Mouse (Mus musculus) neural tube, embryonic 14.5 days (tissue): ENCODE data around the gene Acad10. TPM values are rescaled to one million over a fixed set of nuclear protein-coding genes. Genes with fewer than 3 reads are reported as not detected.

Experiments
- ATAC-seq: fragments of 200-750 bp; cut with Nextera tagmentation; 2 replicates; pipeline ENCODE4 v1.8.0; 2017; ENCODE audit warnings: low read depth, mild to moderate bottlenecking, moderate TSS enrichment, moderate library complexity
- H3K27ac ChIP-seq: fragments of 300-500 bp; sonication (generic); 2 replicates; pipeline ENCODE4 v1.5.1; 2014; ENCODE audit warnings: low read depth, mild to moderate bottlenecking, control low read depth, low read length, moderate library complexity, mixed read lengths
- H3K27me3 ChIP-seq: fragments of 300-500 bp; sonication (generic); 2 replicates; pipeline ENCODE4 v1.6.1; 2014; ENCODE audit warnings: low read length; ENCODE audit not compliant: control insufficient read depth, insufficient read depth
- H3K36me3 ChIP-seq: fragments of 300-500 bp; sonication (generic); 2 replicates; pipeline ENCODE4 v1.6.1; 2014; ENCODE audit warnings: low read length, mixed read lengths; ENCODE audit not compliant: control insufficient read depth, insufficient read depth
- H3K4me1 ChIP-seq: fragments of 300-500 bp; sonication (generic); 2 replicates; pipeline ENCODE4 v1.6.1; 2014; ENCODE audit warnings: low read length; ENCODE audit not compliant: control insufficient read depth, insufficient read depth
- H3K4me2 ChIP-seq: fragments of 300-500 bp; sonication (generic); 2 replicates; pipeline ENCODE4 v1.6.1; 2014; ENCODE audit warnings: mild to moderate bottlenecking, low read depth, low read length, control low read depth
- H3K4me3 ChIP-seq: fragments of 300-500 bp; sonication (generic); 2 replicates; pipeline ENCODE4 v1.5.1; 2014; ENCODE audit warnings: low read depth, low read length, control low read depth, mixed read lengths
- H3K9ac ChIP-seq: fragments of 300-500 bp; sonication (generic); replicated peaks from 2 replicates; pipeline ENCODE4 v1.6.1; 2014; ENCODE audit warnings: low read depth, mild to moderate bottlenecking, control low read depth, low read length, mixed read lengths
- H3K9me3 ChIP-seq: fragments of 300-500 bp; sonication (generic); 2 replicates; pipeline ENCODE4 v1.6.1; 2016; ENCODE audit warnings: low read length; ENCODE audit not compliant: control insufficient read depth
- WGBS: fragments of 180-500 bp; shearing (Covaris S2); extraction: QIAGEN DNeasy Blood & Tissue Kit; methylation state at CpG from one replicate; pipeline ENCODE4 v1.1.7; 2014; 5-methylcytosine and 5-hydroxymethylcytosine counted together
- polyA plus RNA-seq: library from polyadenylated mRNA; unstranded; fragments of >200 nt; fragmentation: Nextera tagmentation; extraction: Ambion mirVana; gene quantifications from 2 replicates; pipeline ENCODE4 v1.2.1, GENCODE M21; 2014

Acad10 gene
- polyA plus RNA-seq, 1 experiment from 2014 or later = 1.3 TPM

- no peak overlapping the region for H3K4me2 ChIP-seq
- H3K36me3 ChIP-seq = no peaks in the 10 kb centered on the region
- no peak for ATAC-seq
- no peaks in the 10 kb centered on the region for H3K27me3 ChIP-seq
- H3K4me3 ChIP-seq = no peak overlapping the region
- no peak overlapping the region for H3K27ac ChIP-seq
- WGBS = 76% methylated on average over 6 of the region's 6 CpGs
- H3K9me3 ChIP-seq = no peaks in the 10 kb centered on the region
- no peak overlapping the region for H3K9ac ChIP-seq
- no peaks in the 10 kb centered on the region; the same call in 1 of the 2 replicates for H3K4me1 ChIP-seq
Measured at GRCm38 (mm10) chr5:121586400-121587039, 73.8 kb downstream of the Acad10 start.

DNA sequence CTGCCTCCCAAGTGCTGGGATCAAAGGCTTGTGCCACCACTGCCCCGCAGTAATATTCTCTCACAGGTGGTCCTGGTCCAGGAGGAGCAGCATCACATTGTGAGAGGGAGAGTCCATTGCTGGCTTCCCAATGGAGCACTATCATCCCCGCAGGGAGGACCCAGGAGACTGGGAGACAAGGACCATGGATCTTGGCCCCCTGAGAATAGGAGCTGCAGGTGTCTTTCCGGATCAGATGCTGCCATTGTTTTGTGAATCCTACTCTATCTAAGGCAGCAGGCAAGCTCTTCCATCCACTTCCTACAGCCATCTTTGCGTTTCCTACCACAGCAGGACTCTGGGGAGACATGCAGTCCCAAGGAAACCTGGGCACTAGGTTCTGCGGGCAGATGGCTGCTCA, 74.6 kb downstream of the Acad10 start:
- no peak overlapping the region for H3K4me3 ChIP-seq
- no peak for ATAC-seq
- WGBS = 81% methylated on average over 5 of the region's 5 CpGs
- no peak overlapping the region for H3K4me2 ChIP-seq
- no peak overlapping the region for H3K27ac ChIP-seq
- no peaks in the 10 kb centered on the region for H3K27me3 ChIP-seq
- no peaks in the 10 kb centered on the region for H3K36me3 ChIP-seq
- no peak overlapping the region for H3K9ac ChIP-seq
- no peaks in the 10 kb centered on the region; the same call in 1 of the 2 replicates for H3K4me1 ChIP-seq
- H3K9me3 ChIP-seq = no peaks in the 10 kb centered on the region

DNA sequence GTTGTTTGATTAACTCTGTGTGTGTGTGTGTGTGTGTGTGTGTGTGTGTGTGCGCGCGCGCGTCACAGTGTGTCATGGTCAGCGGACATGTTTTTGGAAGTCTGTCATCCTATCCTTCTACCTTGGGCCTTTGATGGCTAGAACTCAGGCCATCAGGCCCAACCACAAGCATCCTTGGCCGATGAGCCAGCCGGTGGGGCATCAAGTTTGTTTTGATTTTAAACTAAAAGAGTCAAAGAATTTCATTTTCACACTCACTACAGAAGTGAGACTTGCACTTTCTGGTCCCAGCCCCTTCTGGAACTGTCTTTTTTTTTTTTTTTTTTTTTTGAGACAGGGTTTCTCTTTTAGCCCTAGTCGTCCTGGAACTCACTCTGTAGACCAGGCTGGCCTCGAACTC, 75.3 kb downstream of the Acad10 start:
- Histone ChIP-seq H3K9ac (no peak overlapping the region), H3K4me1 (no peaks in the 10 kb centered on the region; the same call in 1 of the 2 replicates), H3K4me2 (no peak overlapping the region), H3K36me3 (0 out of 2 replicates have a peak, but pooled peaks cover 1% of the 10 kb centered on the region), H3K27me3 (no peaks in the 10 kb centered on the region), H3K27ac (no peak overlapping the region), H3K4me3 (no peak overlapping the region), H3K9me3 (no peaks in the 10 kb centered on the region)
- no peak for ATAC-seq
- 93% methylated on average over 10 of the region's 10 CpGs for WGBS

DNA sequence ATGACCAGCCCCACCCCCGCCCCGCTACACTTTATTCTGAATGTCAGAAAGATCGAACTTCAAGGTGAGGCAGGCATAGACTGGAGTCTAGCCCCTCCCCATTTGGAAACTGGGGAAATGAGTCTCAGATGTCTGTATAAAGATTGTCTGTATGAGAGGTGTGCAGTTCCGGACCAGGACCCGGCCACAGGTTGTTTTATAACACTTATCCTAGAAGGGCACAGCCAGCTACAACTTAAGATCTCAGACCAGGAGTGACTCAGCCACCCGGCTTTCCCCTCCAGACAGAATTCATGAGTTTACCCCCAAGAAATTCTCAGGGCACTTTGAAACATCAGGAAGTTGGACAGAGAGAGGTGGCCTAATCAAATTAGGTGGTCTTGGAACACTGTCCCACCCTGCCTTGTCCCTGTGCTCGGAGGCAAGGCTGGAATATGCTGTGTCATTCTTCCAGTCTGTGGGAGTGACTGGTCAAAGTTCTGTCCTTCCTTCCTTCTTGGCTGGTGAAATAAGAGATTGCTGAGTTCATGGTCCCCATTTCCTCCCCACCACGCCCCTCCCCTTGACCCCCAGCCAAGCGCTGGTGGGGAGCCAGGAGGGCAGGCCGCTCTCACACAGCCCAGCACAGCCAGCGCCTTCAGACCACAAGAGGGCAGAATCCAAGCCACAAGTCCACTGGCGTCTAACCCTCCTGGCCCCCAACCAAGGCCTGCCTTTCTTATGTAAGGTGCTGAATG, 76.4 kb downstream of the Acad10 start:
- peaks cover 10% of the 10 kb centered on the region; the same call in 1 of the 2 replicates for H3K36me3 ChIP-seq
- no peaks in the 10 kb centered on the region for H3K27me3 ChIP-seq
- H3K4me3 ChIP-seq = no peak overlapping the region
- 58% methylated on average over 12 of the region's 12 CpGs for WGBS
- H3K4me1 ChIP-seq = no peaks in the 10 kb centered on the region; the same call in 1 of the 2 replicates
- no peak overlapping the region for H3K27ac ChIP-seq
- no peaks in the 10 kb centered on the region for H3K9me3 ChIP-seq
- H3K9ac ChIP-seq = no peak overlapping the region
- no peak for ATAC-seq
- H3K4me2 ChIP-seq = no peak overlapping the region

- no peaks in the 10 kb centered on the region; the same call in 1 of the 2 replicates for H3K4me1 ChIP-seq
- H3K9ac ChIP-seq = no peak overlapping the region
- no peak for ATAC-seq
- H3K27ac ChIP-seq = no peak overlapping the region
- H3K4me3 ChIP-seq = no peak overlapping the region
- H3K4me2 ChIP-seq = no peak overlapping the region
- H3K9me3 ChIP-seq = no peaks in the 10 kb centered on the region
- WGBS = 93% methylated on average over 8 of the region's 8 CpGs
- peaks cover 10% of the 10 kb centered on the region; the same call in 1 of the 2 replicates for H3K36me3 ChIP-seq
- no peaks in the 10 kb centered on the region for H3K27me3 ChIP-seq
Measured at GRCm38 (mm10) chr5:121581945-121582344, 78.4 kb downstream of the Acad10 start.

DNA sequence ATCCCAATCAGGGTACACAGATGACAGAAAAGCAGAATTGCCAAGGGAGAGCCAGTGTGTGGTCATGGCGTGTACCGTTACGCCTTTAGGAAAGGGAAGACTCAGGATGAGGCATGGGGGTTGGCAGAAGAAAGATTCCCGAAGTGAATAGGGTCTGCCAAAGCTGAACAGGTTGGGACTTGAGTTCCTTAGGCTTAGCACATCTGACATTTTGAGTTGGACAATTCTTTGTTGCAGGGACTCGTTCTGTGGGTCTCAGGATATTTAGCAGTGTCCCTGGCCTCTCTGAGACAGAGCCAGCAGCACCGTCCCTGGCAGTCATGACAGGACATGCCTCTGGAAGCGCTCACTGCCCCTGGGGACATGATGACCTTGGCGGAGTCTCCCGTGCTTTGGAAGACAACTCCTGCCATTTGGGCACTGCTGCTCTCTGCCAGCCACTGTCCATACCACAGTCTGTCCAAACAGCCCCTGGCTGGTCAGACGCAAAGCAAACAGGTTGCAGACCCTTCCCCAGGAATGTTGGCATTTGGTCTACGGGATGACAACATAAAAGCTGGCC, 83.3 kb downstream of the Acad10 start:
- no peaks in the 10 kb centered on the region for H3K4me1 ChIP-seq
- H3K9ac ChIP-seq = no peak overlapping the region
- no peaks in the 10 kb centered on the region for H3K27me3 ChIP-seq
- WGBS = 90% methylated on average over 11 of the region's 11 CpGs
- H3K36me3 ChIP-seq = peaks cover 23% of the 10 kb centered on the region
- no peak for ATAC-seq
- no peaks in the 10 kb centered on the region for H3K9me3 ChIP-seq
- H3K4me2 ChIP-seq = no peak overlapping the region
- H3K4me3 ChIP-seq = no peak overlapping the region
- H3K27ac ChIP-seq = no peak overlapping the region

- no peak for ATAC-seq
- no peaks in the 10 kb centered on the region for H3K4me1 ChIP-seq
- no peaks in the 10 kb centered on the region for H3K27me3 ChIP-seq
- H3K4me2 ChIP-seq = no peak overlapping the region
- WGBS = 93% methylated on average over 11 of the region's 11 CpGs
- H3K4me3 ChIP-seq = no peak overlapping the region
- peaks cover 26% of the 10 kb centered on the region for H3K36me3 ChIP-seq
- no peaks in the 10 kb centered on the region for H3K9me3 ChIP-seq
- H3K27ac ChIP-seq = no peak overlapping the region
- H3K9ac ChIP-seq = no peak overlapping the region
Measured at GRCm38 (mm10) chr5:121575867-121576266, 84.4 kb downstream of the Acad10 start.

DNA sequence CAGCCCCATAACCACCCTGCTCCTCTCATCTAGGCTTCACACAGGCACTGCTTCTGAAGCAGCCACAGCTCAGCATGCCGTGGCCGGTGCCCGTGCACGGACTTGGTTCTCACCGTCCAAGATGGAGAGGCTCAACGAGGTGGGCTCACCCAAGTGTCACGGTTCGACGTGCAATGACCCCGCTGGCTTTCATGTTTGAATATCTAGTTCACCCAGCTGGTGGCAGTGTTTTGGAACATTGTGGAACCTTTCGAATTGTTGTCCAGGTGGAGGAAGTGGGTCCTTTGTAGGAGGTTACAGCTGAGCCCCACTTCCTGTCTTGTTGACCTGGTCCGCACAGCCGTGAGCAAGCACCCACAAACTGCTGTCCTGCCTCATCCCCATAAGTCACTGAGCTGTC, 86.2 kb downstream of the Acad10 start:
- ATAC-seq = no peak
- no peaks in the 10 kb centered on the region for H3K4me1 ChIP-seq
- no peak overlapping the region for H3K4me2 ChIP-seq
- H3K27me3 ChIP-seq = no peaks in the 10 kb centered on the region
- peaks cover 16% of the 10 kb centered on the region for H3K36me3 ChIP-seq
- WGBS = 94% methylated on average over 13 of the region's 13 CpGs
- H3K27ac ChIP-seq = no peak overlapping the region
- H3K4me3 ChIP-seq = no peak overlapping the region
- H3K9me3 ChIP-seq = no peaks in the 10 kb centered on the region
- H3K9ac ChIP-seq = no peak overlapping the region
